Mouse (Mus musculus) thymus, adult 2 months (tissue): Measurements from ENCODE around the gene Eri3.

ENCODE experiments used
- CTCF ChIP-seq: fragments of 200-500 bp; IDR thresholded peaks from 2 replicates; pipeline ENCODE4 v1.5.1; 2012; ENCODE audit warnings: mild to moderate bottlenecking, control low read depth, low read length, moderate library complexity, borderline replicate concordance; ENCODE audit not compliant: control insufficient read depth, poor library complexity, insufficient read depth; ENCODE audit errors: extremely low read depth
- POLR2A ChIP-seq: fragments of 200-500 bp; IDR thresholded peaks from 2 replicates; pipeline ENCODE4 v1.6.1; 2012; ENCODE audit warnings: mild to moderate bottlenecking, low read length, control low read depth, moderate library complexity; ENCODE audit not compliant: control insufficient read depth, poor library complexity, insufficient read depth; ENCODE audit errors: extremely low read depth

DNA sequence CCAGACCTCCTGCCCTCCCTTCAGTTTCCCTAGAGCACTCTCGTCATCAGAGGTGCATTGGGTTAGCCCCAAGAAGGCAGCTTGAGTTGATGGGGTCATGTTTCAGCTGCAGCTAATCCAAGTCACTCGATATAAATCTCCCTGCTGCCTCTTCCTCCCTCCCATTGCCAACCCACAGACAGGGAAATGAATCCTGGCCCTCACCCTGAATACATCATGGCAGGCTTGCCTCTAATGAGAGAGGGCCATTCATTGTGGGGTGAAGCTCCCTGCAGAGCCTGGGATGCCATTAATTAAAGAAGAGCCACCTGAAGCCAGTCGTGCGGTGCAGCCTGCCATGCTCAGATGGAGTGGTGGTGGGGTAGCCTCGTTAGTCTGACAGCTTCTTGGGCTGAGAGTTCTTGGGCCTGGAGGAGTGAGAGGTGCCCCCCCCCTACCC is 51.2 kb downstream of the Eri3 start:
- TF ChIP-seq POLR2A (no peak), CTCF (no peak)
